11 mouse cellular contexts compared by ENCODE assay signal in the genomic region with DNA sequence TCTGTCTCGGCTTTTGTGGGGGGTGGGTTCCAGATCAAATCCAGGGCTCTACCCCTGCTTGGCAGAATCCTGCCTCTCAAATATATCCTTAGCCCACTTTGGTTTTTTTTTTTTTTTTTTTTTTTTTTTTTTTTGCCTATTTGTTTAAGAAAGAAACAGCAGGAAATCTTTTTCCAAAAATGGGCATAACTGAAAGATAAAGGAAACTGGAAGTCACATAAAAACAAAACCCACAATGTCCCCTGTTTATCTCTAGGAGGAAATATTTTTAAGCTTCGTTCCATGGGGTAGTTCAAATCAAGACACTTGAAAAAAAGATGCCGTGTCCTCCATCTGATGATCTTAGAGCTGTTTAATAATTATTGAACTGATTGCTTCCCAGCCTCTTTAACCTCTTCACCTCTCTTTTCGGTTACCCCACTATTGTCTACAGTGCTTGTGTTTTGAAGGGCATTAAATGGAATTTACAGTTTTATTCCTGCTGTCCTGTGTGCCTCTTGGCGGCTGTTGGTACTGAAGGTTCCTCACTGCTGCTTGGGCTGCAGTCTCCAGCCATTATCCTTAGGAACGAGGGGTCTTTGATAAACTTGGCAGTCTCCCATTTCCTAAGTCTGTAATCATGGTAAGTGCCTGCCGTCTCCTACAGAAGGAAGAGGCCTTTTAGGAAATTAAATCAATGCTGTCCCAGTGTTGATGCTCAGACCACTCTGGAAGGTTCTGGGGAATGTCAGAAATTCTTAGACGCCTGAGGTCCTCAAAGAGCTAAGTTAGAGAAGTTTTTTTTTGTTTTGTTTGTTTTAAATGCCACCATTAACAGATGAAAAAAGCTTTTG. TPM values are rescaled to one million over a fixed set of nuclear protein-coding genes. Genes with fewer than 3 reads are reported as not detected.
DNase-seq lines count a peak whose midpoint lies in the region; ATAC-seq lines count a peak whose summit lies in the region.
"Had no signal": no experiment of that assay in that cellular context is flagged by ENCODE, and none has a peak within 500 bp of the region (broad histone marks: within the 10 kb centered on the region; RNA-seq: fewer than 3 reads in every experiment).

No protein-coding gene starts in this region.

- H3K4me2 ChIP-seq in kidney, embryonic 16.5 days (replicated peaks; ENCODE audit: low read depth, low read length): peak overlapping the region; percentile 43; the same call in 1 of the 2 replicates
- no peak overlapping the region for H3K4me2 ChIP-seq in embryonic facial prominence, embryonic 11.5 days (ENCODE audit: low read depth, low read length)
- peak overlapping the region; percentile 36 for H3K4me2 ChIP-seq in hindbrain, embryonic 13.5 days
- peak overlapping the region; percentile 27; the same call in 1 of the 2 replicates for H3K4me2 ChIP-seq in midbrain, embryonic 14.5 days (ENCODE audit: low read length)

- H3K4me1 ChIP-seq in kidney, embryonic 16.5 days (ENCODE audit: insufficient read depth, low read length): peaks cover 19% of the 10 kb centered on the region
- peaks cover 3% of the 10 kb centered on the region; the same call in 1 of the 2 replicates for H3K4me1 ChIP-seq in embryonic facial prominence, embryonic 11.5 days (ENCODE audit: control insufficient read depth, insufficient read depth, low read length)
- H3K4me1 ChIP-seq in hindbrain, embryonic 13.5 days (replicated peaks): peaks cover 16% of the 10 kb centered on the region
- peaks cover 7% of the 10 kb centered on the region; the same call in 1 of the 2 replicates for H3K4me1 ChIP-seq in midbrain, embryonic 14.5 days (ENCODE audit: control insufficient read depth, insufficient read depth, low read length)

- no peak overlapping the region for H3K9ac ChIP-seq in kidney, embryonic 16.5 days (replicated peaks; ENCODE audit: low read length)
- no peak overlapping the region for H3K9ac ChIP-seq in embryonic facial prominence, embryonic 11.5 days (replicated peaks; ENCODE audit: low read length)
- no peak overlapping the region for H3K9ac ChIP-seq in hindbrain, embryonic 13.5 days
- no peak overlapping the region for H3K9ac ChIP-seq in midbrain, embryonic 14.5 days (replicated peaks; ENCODE audit: low read length)

- 42% methylated on average over 8 of the region's 8 CpGs for WGBS in kidney, embryonic 16.5 days
- 31% methylated on average over 8 of the region's 8 CpGs for WGBS in embryonic facial prominence, embryonic 11.5 days
- 20% methylated on average over 8 of the region's 8 CpGs for WGBS in hindbrain, embryonic 13.5 days
- WGBS in midbrain, embryonic 14.5 days: 34% methylated on average over 8 of the region's 8 CpGs

- no peaks in the 10 kb centered on the region for H3K9me3 ChIP-seq in kidney, embryonic 16.5 days (ENCODE audit: low read length)
- H3K9me3 ChIP-seq in embryonic facial prominence, embryonic 11.5 days (replicated peaks; ENCODE audit: control insufficient read depth, low read length): no peaks in the 10 kb centered on the region; the same call in 1 of the 2 replicates
- H3K9me3 ChIP-seq in hindbrain, embryonic 13.5 days: no peaks in the 10 kb centered on the region
- H3K9me3 ChIP-seq in midbrain, embryonic 14.5 days (ENCODE audit: control insufficient read depth, low read length): no peaks in the 10 kb centered on the region

- no peak overlapping the region for H3K4me3 ChIP-seq in kidney, embryonic 16.5 days (ENCODE audit: low read length)
- H3K4me3 ChIP-seq in embryonic facial prominence, embryonic 11.5 days (ENCODE audit: low read depth, low read length): no peak overlapping the region
- H3K4me3 ChIP-seq in hindbrain, embryonic 13.5 days: no peak overlapping the region
- no peak overlapping the region for H3K4me3 ChIP-seq in midbrain, embryonic 14.5 days (replicated peaks; ENCODE audit: low read depth, low read length)

- no peak for DNase-seq in kidney, postnatal 14 days
- DNase-seq in embryonic facial prominence, embryonic 11.5 days (ENCODE audit: low spot score): peak; percentile 51
- DNase-seq in midbrain, embryonic 14.5 days: peak; percentile 33
- DNase-seq in ovary, postnatal 14 days (ENCODE audit: low spot score): no peak
- no peak for DNase-seq in ovary, postnatal 10 days (ENCODE audit: low spot score)
- no peak for DNase-seq in adrenal gland, adult (ENCODE audit: inconsistent age in 2 of 2, low spot score in 1 of 2)
- DNase-seq: retina, postnatal 1 day had no signal

- H3K36me3 ChIP-seq in kidney, embryonic 16.5 days (ENCODE audit: insufficient read depth, low read length): no peaks in the 10 kb centered on the region
- H3K36me3 ChIP-seq in embryonic facial prominence, embryonic 11.5 days (replicated peaks; ENCODE audit: control insufficient read depth, insufficient read depth, low read depth, low read length): no peaks in the 10 kb centered on the region
- H3K36me3 ChIP-seq in hindbrain, embryonic 13.5 days: no peaks in the 10 kb centered on the region
- H3K36me3 ChIP-seq in midbrain, embryonic 14.5 days (ENCODE audit: control insufficient read depth, insufficient read depth, low read length): no peaks in the 10 kb centered on the region

- H3K27ac ChIP-seq in kidney, embryonic 16.5 days (ENCODE audit: low read length): peak overlapping the region; percentile 51
- peak overlapping the region; percentile 56 for H3K27ac ChIP-seq in embryonic facial prominence, embryonic 11.5 days (replicated peaks; ENCODE audit: low read depth, low read length)
- peak overlapping the region; percentile 50 for H3K27ac ChIP-seq in hindbrain, embryonic 13.5 days
- H3K27ac ChIP-seq in midbrain, embryonic 14.5 days (replicated peaks; ENCODE audit: low read depth, low read length): 0 out of 2 replicates have a peak overlapping the region, but pooled peaks have one; percentile 0
- H3K27ac ChIP-seq: macrophage had no signal

- no peak for ATAC-seq in kidney, embryonic 16.5 days (ENCODE audit: low FRiP score, low TSS enrichment)
- ATAC-seq in embryonic facial prominence, embryonic 11.5 days (replicated peaks; ENCODE audit: insufficient number of reproducible peaks, low FRiP score, low TSS enrichment, low read depth): no peak
- ATAC-seq in hindbrain, embryonic 13.5 days (ENCODE audit: low FRiP score): no peak
- no peak for ATAC-seq in midbrain, embryonic 14.5 days (ENCODE audit: low FRiP score, low TSS enrichment)
- ATAC-seq: Patski had no signal

- no peaks in the 10 kb centered on the region for H3K27me3 ChIP-seq in kidney, embryonic 16.5 days (ENCODE audit: insufficient read depth, low read length)
- no peaks in the 10 kb centered on the region for H3K27me3 ChIP-seq in embryonic facial prominence, embryonic 11.5 days (ENCODE audit: control insufficient read depth, insufficient read depth, low read length)
- H3K27me3 ChIP-seq in hindbrain, embryonic 13.5 days: no peaks in the 10 kb centered on the region
- no peaks in the 10 kb centered on the region for H3K27me3 ChIP-seq in midbrain, embryonic 14.5 days (ENCODE audit: control insufficient read depth, insufficient read depth, low read length)
- H3K27me3 ChIP-seq: Patski had no signal

RNA-seq across cellular contexts. Expression of gene Pygo1, which starts 52.9 kb away (rescaled TPM):
- 4.3 and 5.2 TPM in 2 replicates for polyA plus RNA-seq in kidney, embryonic 16.5 days (2015; fragmentation: Nextera tagmentation; extraction: Ambion mirVana)
- polyA plus RNA-seq in embryonic facial prominence, embryonic 11.5 days (2014; fragmentation: Nextera tagmentation; extraction: Ambion mirVana): 10.7 and 12.7 TPM in 2 replicates
- polyA plus RNA-seq in hindbrain, embryonic 13.5 days (2015; fragmentation: Nextera tagmentation; extraction: Ambion mirVana): 13.3 and 13.6 TPM in 2 replicates
- 15.5 and 16.3 TPM in 2 replicates for polyA plus RNA-seq in midbrain, embryonic 14.5 days (2014; fragmentation: Nextera tagmentation; extraction: Ambion mirVana)
- polyA plus RNA-seq: macrophage had no signal

Comparison
In these comparisons a context has a peak if more than half of its experiments do, and no peak if none do; other contexts are left out.
1. H3K27ac ChIP-seq: peak in every context shown above with its lines; median percentile 56 in embryonic facial prominence, embryonic 11.5 days; 51 in kidney, embryonic 16.5 days; 50 in hindbrain, embryonic 13.5 days; 0 in midbrain, embryonic 14.5 days.
2. DNase-seq: peak in embryonic facial prominence, embryonic 11.5 days (single experiment) and midbrain, embryonic 14.5 days (single experiment); none in kidney, postnatal 14 days (single experiment), ovary, postnatal 14 days (single experiment), ovary, postnatal 10 days (single experiment) and adrenal gland, adult (0 of 2).